In the genomic region with DNA sequence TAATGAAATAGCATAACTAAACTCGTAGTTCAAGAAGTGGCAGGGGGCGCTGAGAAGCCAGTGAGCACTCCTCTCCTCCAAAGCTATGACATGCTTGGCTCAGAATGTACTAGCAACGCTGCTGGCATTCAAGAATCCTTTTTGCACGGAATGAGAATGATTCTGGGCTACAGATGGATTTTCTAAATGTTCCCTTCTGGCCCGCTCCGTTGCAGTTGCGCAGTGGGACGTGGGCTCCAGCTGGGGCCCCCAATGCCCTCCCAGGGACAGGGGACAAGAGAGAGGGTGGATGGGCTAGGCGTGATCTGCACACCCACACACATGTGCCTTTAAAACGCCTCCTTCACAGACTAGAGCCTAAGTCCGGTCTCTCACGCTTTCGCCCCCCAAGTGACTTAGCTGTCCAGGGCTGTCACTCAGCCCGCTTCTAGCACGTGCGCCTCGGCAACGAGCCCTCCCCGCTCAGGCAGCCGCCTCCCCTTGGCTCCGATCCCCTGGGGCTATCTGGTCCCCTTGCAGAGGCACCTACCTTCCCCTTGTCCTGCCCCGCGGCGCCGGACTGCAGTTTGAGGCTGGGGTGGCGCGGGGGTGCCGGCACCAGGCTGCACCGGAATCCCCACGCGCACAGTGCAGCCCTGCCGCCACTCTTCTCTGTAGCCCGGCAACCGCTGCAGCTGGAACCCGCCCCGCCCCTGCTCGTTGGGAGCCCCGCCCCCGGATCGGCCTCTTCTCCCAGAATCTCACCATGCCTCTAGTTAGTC, we compare ENCODE assay signal across 8 mouse cellular contexts. TPM values are rescaled to one million over a fixed set of nuclear protein-coding genes. Genes with fewer than 3 reads are reported as not detected.
A peak's percentile ranks its signal among the peaks of the same experiment; 100 is the strongest.
DNase-seq lines count a peak whose midpoint lies in the region; ATAC-seq lines count a peak whose summit lies in the region.

No protein-coding gene starts in this region.

- 0 out of 2 replicates have a peak, but pooled peaks have one; percentile 52 for ATAC-seq in common myeloid progenitor, adult 5-6 weeks (replicated peaks; ENCODE audit: low read depth, poor library complexity, severe bottlenecking)
- peak; percentile 92 for ATAC-seq in intestine, embryonic 14.5 days (replicated peaks; ENCODE audit: low FRiP score, low TSS enrichment, low read depth)
- ATAC-seq in midbrain, embryonic 12.5 days (ENCODE audit: low FRiP score, low read depth): peak; percentile 96
- ATAC-seq in erythroid progenitor cell, adult 5-6 weeks (replicated peaks; ENCODE audit: low FRiP score, poor library complexity, severe bottlenecking): no peak

- H3K36me3 ChIP-seq in intestine, embryonic 14.5 days (ENCODE audit: control insufficient read depth, insufficient read depth, low read length): no peaks in the 10 kb centered on the region
- H3K36me3 ChIP-seq in midbrain, embryonic 12.5 days: no peaks in the 10 kb centered on the region
- H3K36me3 ChIP-seq in splenic B cell, adult 2 months (ENCODE audit: control insufficient read depth, insufficient read depth, low read length, poor library complexity, severe bottlenecking): no peaks in the 10 kb centered on the region

- intact Hi-C loops in gastrocnemius, postnatal 14 days (cut with DNase I; ENCODE audit: low total_unique reads): no loop called here
- intact Hi-C loops in left cerebral cortex, postnatal 36 days (cut with DNase I): loop anchor here (2.0 to 5.0 kb wide), 3 partner anchors 25 to 50 kb away; no protein-coding TSS in a partner anchor

- H3K4me3 ChIP-seq in intestine, embryonic 14.5 days (ENCODE audit: low read depth, low read length): peak overlapping the region; percentile 44
- H3K4me3 ChIP-seq in midbrain, embryonic 12.5 days: peak overlapping the region; percentile 57

- H3K4me1 ChIP-seq in intestine, embryonic 14.5 days (replicated peaks; ENCODE audit: control insufficient read depth, insufficient read depth, low read length): peaks cover 10% of the 10 kb centered on the region
- H3K4me1 ChIP-seq in midbrain, embryonic 12.5 days: peaks cover 39% of the 10 kb centered on the region

- DNase-seq in R1 (ENCODE audit: low read depth, low spot score): peak; percentile 82
- peak; percentile 54 for DNase-seq in gastrocnemius, postnatal 14 days
- peak; percentile 87 for DNase-seq in intestine, embryonic 14.5 days (ENCODE audit: low spot score)
- peak; percentile 74 to 84 for DNase-seq in left cerebral cortex, postnatal 36 days (ENCODE audit: low spot score in 2 of 2)
- peak; percentile 22 for DNase-seq in splenic B cell, adult 2 months (ENCODE audit: low read depth, low spot score)

- peak overlapping the region; percentile 14; the same call in 1 of the 2 replicates for H3K9ac ChIP-seq in intestine, embryonic 14.5 days (ENCODE audit: low read length)
- H3K9ac ChIP-seq in midbrain, embryonic 12.5 days (replicated peaks): peak overlapping the region; percentile 60

- H3K27me3 ChIP-seq in intestine, embryonic 14.5 days (replicated peaks; ENCODE audit: control insufficient read depth, insufficient read depth, low read length): no peaks in the 10 kb centered on the region
- peaks cover 8% of the 10 kb centered on the region for H3K27me3 ChIP-seq in midbrain, embryonic 12.5 days
- H3K27me3 ChIP-seq in splenic B cell, adult 2 months (ENCODE audit: control insufficient read depth, insufficient read depth, low read length, poor library complexity, severe bottlenecking): no peaks in the 10 kb centered on the region

- H3K9me3 ChIP-seq in intestine, embryonic 14.5 days (ENCODE audit: control insufficient read depth, low read length): no peaks in the 10 kb centered on the region
- no peaks in the 10 kb centered on the region for H3K9me3 ChIP-seq in midbrain, embryonic 12.5 days

- WGBS in intestine, embryonic 14.5 days: under 1% methylated on average over 40 of the region's 40 CpGs
- under 1% methylated on average over 40 of the region's 40 CpGs for WGBS in midbrain, embryonic 12.5 days

- H3K4me2 ChIP-seq in intestine, embryonic 14.5 days (ENCODE audit: low read length): peak overlapping the region; percentile 95
- peak overlapping the region; percentile 90 for H3K4me2 ChIP-seq in midbrain, embryonic 12.5 days (replicated peaks)

- no peak overlapping the region for H3K27ac ChIP-seq in intestine, embryonic 14.5 days (ENCODE audit: low read depth)
- peak overlapping the region; percentile 50 for H3K27ac ChIP-seq in midbrain, embryonic 12.5 days (replicated peaks)

RNA-seq across cellular contexts. Expression of a gene that starts 8.8 kb away (rescaled TPM):
- 0.49 TPM in 1 of 2 replicates, not detected in the other for total RNA-seq in common myeloid progenitor, adult 5-6 weeks (2017)
- 1 to 10 TPM; 3.7 to 7.4 TPM for total RNA-seq in gastrocnemius, postnatal 14 days (2021)
- 27.0 and 29.7 TPM in 2 replicates for polyA plus RNA-seq in intestine, embryonic 14.5 days (2014; fragmentation: Nextera tagmentation; extraction: Ambion mirVana)
- 10 to 100 TPM; 50.2 to 59.7 TPM for total RNA-seq in left cerebral cortex, postnatal 36 days (2021)
- 70.2 and 80.5 TPM in 2 replicates for polyA plus RNA-seq in midbrain, embryonic 12.5 days (2016; fragmentation: Nextera tagmentation; extraction: Ambion mirVana)
- 1.8 TPM in 1 of 2 replicates, not detected in the other for total RNA-seq in erythroid progenitor cell, adult 5-6 weeks (2015; ENCODE audit: low replicate concordance)
- 1.8 and 3.2 TPM in 2 replicates for total RNA-seq in erythroid progenitor cell, adult 5-6 weeks (2017; ENCODE audit: low replicate concordance)

Comparison
In these comparisons a context has a peak if more than half of its experiments do, and no peak if none do; other contexts are left out.
1. DNase-seq: peak in every context shown above with its lines; median percentile 87 in intestine, embryonic 14.5 days; 82 in R1; 79 in left cerebral cortex, postnatal 36 days; 54 in gastrocnemius, postnatal 14 days; 22 in splenic B cell, adult 2 months.
2. RNA of a gene that starts 8.8 kb away (total RNA-seq): 50.2 to 59.7 TPM in left cerebral cortex, postnatal 36 days; 3.7 to 7.4 TPM in gastrocnemius, postnatal 14 days, 1.8 to 3.2 TPM in erythroid progenitor cell, adult 5-6 weeks and 0.49 TPM in common myeloid progenitor, adult 5-6 weeks; every median in the first group is over 4 times any median in the second.